Mouse (Mus musculus): ENCODE measurements around the gene Cbwd1. TPM values are rescaled to one million over a fixed set of nuclear protein-coding genes. Genes with fewer than 3 reads are reported as not detected.

The Cbwd1 gene
- polyA plus RNA-seq, 2 experiments: 5.8 to 10.6 TPM

DNA sequence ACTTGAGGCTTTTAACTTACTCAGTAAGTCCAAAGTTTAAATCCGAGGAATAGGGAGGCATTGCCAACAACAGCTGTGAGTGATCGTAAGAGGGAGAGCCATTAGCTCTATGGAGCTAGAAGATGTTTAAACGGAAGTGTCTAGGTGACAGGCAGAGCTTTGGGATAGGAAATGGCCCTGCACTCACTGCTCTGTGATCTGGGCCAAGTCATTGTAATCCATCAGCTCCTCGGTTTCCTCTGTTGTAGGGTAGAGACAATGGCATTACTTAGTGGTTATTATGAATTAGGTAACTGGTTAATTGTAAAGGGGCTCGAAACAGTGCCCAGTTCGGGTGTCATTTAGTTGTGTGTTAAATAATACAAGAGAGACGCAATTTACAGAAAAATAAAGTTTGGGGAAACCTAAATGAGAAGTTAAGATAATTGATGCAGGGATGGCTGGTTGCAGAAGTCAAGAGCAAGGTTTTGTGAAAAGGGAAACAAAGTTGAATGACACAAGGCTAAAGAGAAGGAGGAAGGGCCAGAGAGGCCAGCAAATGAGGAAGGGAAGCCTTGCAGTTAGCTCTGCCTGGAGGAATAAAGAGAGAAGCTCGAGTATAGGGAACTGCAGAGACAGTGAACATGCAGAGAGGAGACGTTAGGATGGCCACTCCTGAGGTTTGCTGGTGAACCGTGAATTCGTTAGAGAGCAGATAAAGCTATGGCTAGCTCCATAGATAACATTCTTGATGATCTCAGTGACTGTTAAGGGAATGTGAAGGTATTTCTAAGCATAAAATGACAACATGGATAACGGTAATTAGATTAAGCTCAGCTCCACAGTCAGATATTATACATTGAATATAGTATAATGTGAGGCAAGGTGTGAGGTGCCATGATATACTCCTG lies 35.6 kb upstream of the Cbwd1 start:
- H3K9ac ChIP-seq (replicated peaks): no peak overlapping the region
- no peak overlapping the region for H3K4me2 ChIP-seq (ENCODE audit: low read depth)
- 28% methylated on average over 12 of the region's 12 CpGs for WGBS (ENCODE audit: insufficient replicate concordance)
- peaks cover 10 to 41% of the 10 kb centered on the region in 2 experiments for H3K4me1 ChIP-seq (replicated peaks; ENCODE audit: control insufficient read depth in 2 of 2, insufficient read depth in 2 of 2, low read length in 1 of 2)
- ATAC-seq (ENCODE audit: insufficient read depth) (no peak), DNase-seq (ENCODE audit: low read depth in 3 of 3, low spot score in 3 of 3) (no peak)
- H3K4me3 ChIP-seq (ENCODE audit: insufficient read depth in 1 of 2, low read depth in 2 of 2, low read length in 2 of 2): no peak overlapping the region
- TF ChIP-seq CTCF (IDR thresholded peaks at IDR 0.05; ENCODE audit: low read depth): no peak
- no peak for TF ChIP-seq EP300 (IDR thresholded peaks at IDR 0.05; ENCODE audit: low read depth)
- no peaks in the 10 kb centered on the region for H3K36me3 ChIP-seq (replicated peaks; ENCODE audit: control insufficient read depth, insufficient read depth, low read depth)
- H3K9me3 ChIP-seq (ENCODE audit: control insufficient read depth, low read length): no peaks in the 10 kb centered on the region
- H3K27ac ChIP-seq: no peak overlapping the region
- no peaks in the 10 kb centered on the region; the same call in 1 of the 2 replicates for H3K27me3 ChIP-seq (ENCODE audit: control insufficient read depth, insufficient read depth, low read length)

DNA sequence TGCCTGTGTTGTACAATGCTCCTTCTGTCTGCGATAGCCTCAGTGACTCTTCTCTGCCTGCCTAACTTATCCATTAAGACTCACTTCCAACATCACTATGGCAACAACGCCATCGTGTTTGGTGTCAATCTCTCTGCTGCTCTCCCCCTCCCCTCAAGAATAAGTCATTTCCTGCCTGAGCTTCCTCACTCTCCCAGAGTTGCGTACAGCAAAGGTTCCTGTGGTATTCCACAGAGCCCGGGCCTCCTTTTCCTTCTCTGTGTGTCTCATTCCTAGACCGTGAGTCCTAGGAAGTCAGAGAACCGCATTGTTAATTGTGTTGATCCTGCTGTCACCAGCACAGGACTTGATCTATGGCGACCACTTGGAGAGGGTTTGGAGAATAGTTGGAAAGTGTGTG lies 33.5 kb upstream of the Cbwd1 start:
- Histone ChIP-seq H3K4me2 (ENCODE audit: low read depth) (no peak overlapping the region), H3K4me1 (replicated peaks; ENCODE audit: control insufficient read depth in 2 of 2, insufficient read depth in 2 of 2, low read length in 1 of 2) (peaks cover 20 to 34% of the 10 kb centered on the region in 2 experiments), H3K9ac (replicated peaks) (no peak overlapping the region), H3K27me3 (ENCODE audit: control insufficient read depth, insufficient read depth, low read length) (no peaks in the 10 kb centered on the region), H3K36me3 (replicated peaks; ENCODE audit: control insufficient read depth, insufficient read depth, low read depth) (no peaks in the 10 kb centered on the region), H3K4me3 (ENCODE audit: insufficient read depth in 1 of 2, low read depth in 2 of 2, low read length in 2 of 2) (no peak overlapping the region), H3K9me3 (ENCODE audit: control insufficient read depth, low read length) (no peaks in the 10 kb centered on the region), H3K27ac (no peak overlapping the region)
- ATAC-seq (ENCODE audit: insufficient read depth) (no peak), DNase-seq (ENCODE audit: low read depth in 3 of 3, low spot score in 3 of 3) (no peak)
- WGBS (ENCODE audit: insufficient replicate concordance): 16% methylated on average over 8 of the region's 8 CpGs
- TF ChIP-seq EP300 (IDR thresholded peaks at IDR 0.05; ENCODE audit: low read depth): no peak
- TF ChIP-seq CTCF (IDR thresholded peaks at IDR 0.05; ENCODE audit: low read depth): no peak

DNA sequence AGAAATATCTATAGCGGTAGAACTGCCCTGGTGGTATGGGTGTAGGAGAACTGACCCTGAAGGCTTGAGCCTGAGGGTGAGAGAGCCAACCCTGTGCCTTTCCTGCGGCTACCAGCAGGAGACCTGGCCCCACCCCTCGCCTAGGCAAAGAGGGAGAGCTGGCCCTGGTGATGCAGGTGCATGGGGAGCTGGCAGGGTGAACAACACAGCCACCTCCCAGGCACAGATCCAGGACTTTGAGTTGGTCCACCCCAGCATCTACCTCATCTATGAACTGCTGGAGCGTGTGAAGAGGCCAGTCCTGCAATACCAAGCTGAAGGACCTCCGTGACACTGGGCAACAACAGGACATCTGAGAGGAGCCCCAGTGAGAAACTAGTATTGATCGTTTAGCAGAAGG lies 32.1 kb upstream of the Cbwd1 start:
- no peaks in the 10 kb centered on the region for H3K9me3 ChIP-seq (ENCODE audit: control insufficient read depth, low read length)
- no peak for ATAC-seq (ENCODE audit: insufficient read depth)
- 63% methylated on average over 6 of the region's 6 CpGs for WGBS (ENCODE audit: insufficient replicate concordance)
- no peaks in the 10 kb centered on the region for H3K27me3 ChIP-seq (ENCODE audit: control insufficient read depth, insufficient read depth, low read length)
- no peaks in the 10 kb centered on the region for H3K36me3 ChIP-seq (replicated peaks; ENCODE audit: control insufficient read depth, insufficient read depth, low read depth)
- TF ChIP-seq CTCF (IDR thresholded peaks at IDR 0.05; ENCODE audit: low read depth) (peak; percentile 25; the same call in 1 of the 2 replicates), EP300 (IDR thresholded peaks at IDR 0.05; ENCODE audit: low read depth) (no peak)
- no peak for DNase-seq (ENCODE audit: low read depth in 3 of 3, low spot score in 3 of 3)
- no peak overlapping the region for H3K4me3 ChIP-seq (ENCODE audit: insufficient read depth in 1 of 2, low read depth in 2 of 2, low read length in 2 of 2)
- H3K27ac ChIP-seq: no peak overlapping the region
- peaks cover 17 to 31% of the 10 kb centered on the region in 2 experiments for H3K4me1 ChIP-seq (replicated peaks; ENCODE audit: control insufficient read depth in 2 of 2, insufficient read depth in 2 of 2, low read length in 1 of 2)
- H3K9ac ChIP-seq (replicated peaks): no peak overlapping the region
- H3K4me2 ChIP-seq (ENCODE audit: low read depth): no peak overlapping the region

DNA sequence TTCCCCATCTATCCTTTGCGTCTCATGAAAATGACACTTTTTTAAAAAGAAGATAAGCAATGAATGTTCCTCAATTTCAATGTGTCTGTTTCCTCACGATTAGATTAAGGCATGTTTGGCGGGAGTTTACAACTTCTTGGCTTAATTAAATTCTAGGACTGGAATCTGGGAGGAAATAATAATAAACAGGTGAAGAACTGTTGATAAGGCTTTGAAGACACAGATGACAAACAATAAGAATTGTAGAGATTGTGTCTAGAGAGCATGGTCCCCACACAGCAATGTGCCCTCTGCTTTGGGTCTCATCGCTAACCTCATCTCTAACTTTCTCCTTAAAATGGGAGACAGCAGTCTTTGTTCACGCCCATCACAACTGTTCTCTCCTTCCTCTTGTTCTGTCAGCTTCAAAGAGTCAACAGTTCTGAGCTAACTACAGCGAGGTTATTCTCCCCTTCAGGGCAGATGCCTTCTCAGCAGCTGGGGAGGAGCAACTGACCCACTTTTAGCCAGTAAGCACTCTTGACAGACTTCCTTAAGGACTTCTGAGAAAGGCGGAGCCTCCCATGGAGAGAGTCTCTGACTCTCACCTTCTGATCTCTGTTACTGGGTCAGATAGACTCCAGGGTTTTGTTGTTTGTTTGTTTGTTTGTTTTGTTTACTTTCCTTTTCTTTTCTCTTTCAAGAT lies 28.9 kb upstream of the Cbwd1 start:
- Histone ChIP-seq H3K9me3 (ENCODE audit: control insufficient read depth, low read length) (no peaks in the 10 kb centered on the region), H3K27ac (no peak overlapping the region), H3K4me2 (ENCODE audit: low read depth) (peak overlapping the region; percentile 36), H3K36me3 (replicated peaks; ENCODE audit: control insufficient read depth, insufficient read depth, low read depth) (no peaks in the 10 kb centered on the region), H3K27me3 (ENCODE audit: control insufficient read depth, insufficient read depth, low read length) (no peaks in the 10 kb centered on the region), H3K4me1 (replicated peaks; ENCODE audit: control insufficient read depth in 2 of 2, insufficient read depth in 2 of 2, low read length in 1 of 2) (peaks cover 10 to 18% of the 10 kb centered on the region in 2 experiments), H3K9ac (replicated peaks) (peak overlapping the region; percentile 43; the same call in 1 of the 2 replicates), H3K4me3 (ENCODE audit: insufficient read depth in 1 of 2, low read depth in 2 of 2, low read length in 2 of 2) (no peak overlapping the region)
- ATAC-seq (ENCODE audit: insufficient read depth): peak; percentile 69; the same call in 1 of the 2 replicates
- peak in 1 of 3 experiments; percentile 41 for DNase-seq (ENCODE audit: low read depth in 3 of 3, low spot score in 3 of 3)
- WGBS (ENCODE audit: insufficient replicate concordance): 10% methylated on average over 7 of the region's 7 CpGs
- TF ChIP-seq EP300 (IDR thresholded peaks at IDR 0.05; ENCODE audit: low read depth) (peak; percentile 62; the same call in 1 of the 2 replicates), CTCF (IDR thresholded peaks at IDR 0.05; ENCODE audit: low read depth) (no peak)

DNA sequence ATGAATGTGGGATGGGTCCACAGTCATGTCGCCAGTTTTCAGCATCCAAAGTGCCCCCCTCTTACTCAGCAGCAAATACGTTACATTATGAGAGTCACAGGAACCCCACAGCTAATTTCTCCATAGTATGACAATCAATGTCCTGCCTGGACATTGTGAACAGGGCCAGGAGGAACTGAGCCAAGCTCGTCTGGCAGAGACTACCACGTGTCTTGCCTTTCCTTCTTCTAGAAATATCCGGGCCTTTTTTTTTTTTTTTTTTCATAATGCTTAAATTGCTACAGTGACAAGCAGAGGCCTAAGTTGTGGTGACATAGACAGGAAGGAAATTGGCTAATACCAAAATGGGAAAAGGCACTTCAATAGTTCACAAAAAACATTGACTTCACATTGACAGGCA lies 27.4 kb upstream of the Cbwd1 start:
- H3K27ac ChIP-seq: no peak overlapping the region
- H3K4me1 ChIP-seq (replicated peaks; ENCODE audit: control insufficient read depth in 2 of 2, insufficient read depth in 2 of 2, low read length in 1 of 2): peaks cover 10 to 15% of the 10 kb centered on the region in 2 experiments
- DNase-seq (ENCODE audit: low read depth in 3 of 3, low spot score in 3 of 3) (no peak), ATAC-seq (ENCODE audit: insufficient read depth) (no peak)
- no peak overlapping the region for H3K4me2 ChIP-seq (ENCODE audit: low read depth)
- no peaks in the 10 kb centered on the region for H3K9me3 ChIP-seq (ENCODE audit: control insufficient read depth, low read length)
- TF ChIP-seq CTCF (IDR thresholded peaks at IDR 0.05; ENCODE audit: low read depth) (no peak), EP300 (IDR thresholded peaks at IDR 0.05; ENCODE audit: low read depth) (no peak)
- WGBS (ENCODE audit: insufficient replicate concordance): 36% methylated on average over 5 of the region's 5 CpGs
- H3K27me3 ChIP-seq (ENCODE audit: control insufficient read depth, insufficient read depth, low read length): no peaks in the 10 kb centered on the region
- H3K9ac ChIP-seq (replicated peaks): no peak overlapping the region
- no peak overlapping the region for H3K4me3 ChIP-seq (ENCODE audit: insufficient read depth in 1 of 2, low read depth in 2 of 2, low read length in 2 of 2)
- no peaks in the 10 kb centered on the region for H3K36me3 ChIP-seq (replicated peaks; ENCODE audit: control insufficient read depth, insufficient read depth, low read depth)
